Mouse (Mus musculus) stomach, postnatal 0 days (tissue): ENCODE measurements around the gene Samd13.

ENCODE experiments used
- CTCF ChIP-seq: IDR thresholded peaks from 2 replicates; pipeline ENCODE4 v1.5.1; 2016; ENCODE audit warnings: antibody characterized with exemption, low read depth, mild to moderate bottlenecking, moderate library complexity
- EP300 ChIP-seq: optimal IDR thresholded peaks from 2 replicates; pipeline ENCODE3; 2016; ENCODE audit warnings: antibody characterized with exemption

GRCm38 (mm10) chr3:146641818-146642427, 43.5 kb downstream of the Samd13 start:
- TF ChIP-seq EP300: no peak
- no peak for TF ChIP-seq CTCF
